Comparison of ENCODE assay signal across 26 mouse cellular contexts in genomic region chr3:103587672-103588071, GRCm38 (mm10). TPM values are rescaled to one million over a fixed set of nuclear protein-coding genes. Genes with fewer than 3 reads are reported as not detected.
"Had no signal": no experiment of that assay in that cellular context is flagged by ENCODE, and none has a peak within 500 bp of the region (broad histone marks: within the 10 kb centered on the region; RNA-seq: fewer than 3 reads in every experiment).

No protein-coding gene starts in this region.

- DNase-seq: gastrocnemius, adult 2 months; gastrocnemius, postnatal 10 days; gastrocnemius, postnatal 25 days; heart, adult 11 months; heart, adult 2 months; heart, postnatal 14 days; heart, postnatal 36 days; kidney, adult 11 months; kidney, adult 2 months; kidney, adult 9 months; kidney, postnatal 14 days; kidney, postnatal 36 days had no signal

- H3K27ac ChIP-seq: gastrocnemius, adult 2 months; heart, adult 2 months; heart, embryonic 13.5 days; heart, embryonic 15.5 days; hindbrain, embryonic 13.5 days; hindbrain, embryonic 15.5 days; hindbrain, postnatal 0 days; kidney, embryonic 15.5 days; kidney, postnatal 0 days; limb, embryonic 13.5 days; limb, embryonic 15.5 days had no signal

- H3K4me3 ChIP-seq: gastrocnemius, adult 2 months; heart, adult 2 months; heart, embryonic 13.5 days; heart, embryonic 15.5 days; hindbrain, embryonic 13.5 days; hindbrain, embryonic 15.5 days; kidney, embryonic 15.5 days; limb, embryonic 13.5 days; limb, embryonic 15.5 days had no signal

- H3K4me1 ChIP-seq: heart, embryonic 13.5 days; heart, embryonic 15.5 days; hindbrain, embryonic 15.5 days; kidney, embryonic 15.5 days; limb, embryonic 15.5 days had no signal

- H3K27me3 ChIP-seq: hindbrain, embryonic 13.5 days; hindbrain, embryonic 15.5 days; limb, embryonic 13.5 days; limb, embryonic 15.5 days had no signal

- ATAC-seq: hindbrain, postnatal 0 days; intestine, embryonic 16.5 days had no signal

- H3K9ac ChIP-seq: heart, embryonic 13.5 days; heart, embryonic 15.5 days; hindbrain, embryonic 13.5 days; hindbrain, embryonic 15.5 days; kidney, embryonic 15.5 days; limb, embryonic 13.5 days; limb, embryonic 15.5 days had no signal

- H3K36me3 ChIP-seq: heart, embryonic 13.5 days; heart, embryonic 15.5 days; hindbrain, embryonic 15.5 days; kidney, embryonic 15.5 days; limb, embryonic 13.5 days; limb, embryonic 15.5 days had no signal

RNA-seq across cellular contexts. Expression of gene Syt6, which starts 12.6 kb away (rescaled TPM):
- total RNA-seq: gastrocnemius, adult 2 months; gastrocnemius, postnatal 25 days; gastrocnemius, postnatal 4 days; heart, postnatal 14 days; heart, postnatal 36 days; hematopoietic stem cell, adult 5-6 weeks had no signal
- polyA plus RNA-seq: heart, adult 2 months; heart, embryonic 15.5 days; heart, postnatal 0 days; kidney, adult 2 months had no signal

RNA-seq across cellular contexts. Expression of gene Atg4a-ps, which starts 58.2 kb away (rescaled TPM):
- polyA plus RNA-seq: heart, adult 2 months; hindbrain, embryonic 11.5 days; hindbrain, embryonic 15.5 days; kidney, adult 2 months; kidney, embryonic 15.5 days had no signal
